Mouse (Mus musculus) CH12.LX (cell line): ENCODE measurements around the gene Fam173a. TPM values are rescaled to one million over a fixed set of nuclear protein-coding genes. Genes with fewer than 3 reads are reported as not detected.

Experiments
- polyA plus RNA-seq: library from polyadenylated mRNA; unstranded; fragments of >175 nt; gene quantifications from 2 replicates; pipeline ENCODE4 v1.2.1, GENCODE M21; 2012; ENCODE audit warnings: low read depth; ENCODE audit not compliant: insufficient read length
- total RNA-seq, 2 experiments: library from RNA; depleted of rRNA; stranded (reverse); fragments of 300-350 nt in 1 of 2; fragments of >200 nt in 1 of 2; gene quantifications; 2 replicates each; pipeline ENCODE4 v1.2.3; 2012 to 2014

Gene Fam173a
- total and polyA plus RNA-seq, 3 experiments, result 25.5 to 68.3 (median 25.5) TPM

Other genes starting within 250 kb of the Fam173a start
Only the 20 nearest of the 28 such genes appear.
- gene Gng13, start 75.7 kb downstream of the Fam173a start, total RNA-seq (2012; rRNA removed), result 2.9 and 3.4 TPM in 2 replicates
- gene Gng13, start 75.7 kb downstream of the Fam173a start, total RNA-seq (2014; rRNA removed), result not detected in 2 replicates
- 1.3 and 1.9 TPM in 2 replicates for gene Gng13, start 75.7 kb downstream of the Fam173a start, polyA plus RNA-seq
- gene Chtf18, start 65.5 kb downstream of the Fam173a start, total RNA-seq (2012; rRNA removed), result 24.8 and 34.5 TPM in 2 replicates
- gene Chtf18, start 65.5 kb downstream of the Fam173a start, total RNA-seq (2014; rRNA removed), result 11.9 and 14.5 TPM in 2 replicates
- gene Chtf18, start 65.5 kb downstream of the Fam173a start, polyA plus RNA-seq, result 38.2 and 49.9 TPM in 2 replicates
- 5.8 and 7.2 TPM in 2 replicates for gene Rpusd1, start 65.2 kb downstream of the Fam173a start, total RNA-seq (2012; rRNA removed)
- 4.4 and 5.6 TPM in 2 replicates for gene Rpusd1, start 65.2 kb downstream of the Fam173a start, total RNA-seq (2014; rRNA removed)
- 11.7 and 13.8 TPM in 2 replicates for gene Rpusd1, start 65.2 kb downstream of the Fam173a start, polyA plus RNA-seq
- not detected in 2 replicates for gene Mslnl, start 56.9 kb downstream of the Fam173a start, total RNA-seq (2012; rRNA removed)
- gene Mslnl, start 56.9 kb downstream of the Fam173a start, total RNA-seq (2014; rRNA removed), result not detected in 2 replicates
- not detected in 2 replicates for gene Mslnl, start 56.9 kb downstream of the Fam173a start, polyA plus RNA-seq
- not detected in 2 replicates for gene Msln, start 38.5 kb downstream of the Fam173a start, total RNA-seq (2012; rRNA removed)
- not detected in 2 replicates for gene Msln, start 38.5 kb downstream of the Fam173a start, total RNA-seq (2014; rRNA removed)
- gene Msln, start 38.5 kb downstream of the Fam173a start, polyA plus RNA-seq, result not detected in 2 replicates
- gene Narfl, start 19.1 kb downstream of the Fam173a start, total RNA-seq (2012; rRNA removed), result 22.0 and 23.4 TPM in 2 replicates
- 16.5 and 17.0 TPM in 2 replicates for gene Narfl, start 19.1 kb downstream of the Fam173a start, total RNA-seq (2014; rRNA removed)
- 12.1 and 13.3 TPM in 2 replicates for gene Narfl, start 19.1 kb downstream of the Fam173a start, polyA plus RNA-seq
- 14.5 and 16.0 TPM in 2 replicates for gene Haghl, start 7.2 kb downstream of the Fam173a start, total RNA-seq (2012; rRNA removed)
- 7.3 and 7.4 TPM in 2 replicates for gene Haghl, start 7.2 kb downstream of the Fam173a start, total RNA-seq (2014; rRNA removed)
- gene Haghl, start 7.2 kb downstream of the Fam173a start, polyA plus RNA-seq, result 7.4 and 7.8 TPM in 2 replicates
- 0.13 and 0.25 TPM in 2 replicates for gene Ccdc78, start 6.3 kb downstream of the Fam173a start, total RNA-seq (2012; rRNA removed)
- gene Ccdc78, start 6.3 kb downstream of the Fam173a start, total RNA-seq (2014; rRNA removed), result 0.13 TPM in 1 of 2 replicates, not detected in the other
- 0.40 and 0.49 TPM in 2 replicates for gene Ccdc78, start 6.3 kb downstream of the Fam173a start, polyA plus RNA-seq
- not detected in 2 replicates for gene AC134908.4, start 2.8 kb upstream of the Fam173a start, total RNA-seq (2012; rRNA removed)
- not detected in 2 replicates for gene AC134908.4, start 2.8 kb upstream of the Fam173a start, total RNA-seq (2014; rRNA removed)
- gene AC134908.4, start 2.8 kb upstream of the Fam173a start, polyA plus RNA-seq, result not detected in 2 replicates
- gene Metrn, start 4.2 kb upstream of the Fam173a start, total RNA-seq (2012; rRNA removed), result 49.8 and 50.1 TPM in 2 replicates
- gene Metrn, start 4.2 kb upstream of the Fam173a start, total RNA-seq (2014; rRNA removed), result 18.1 and 23.7 TPM in 2 replicates
- gene Metrn, start 4.2 kb upstream of the Fam173a start, polyA plus RNA-seq, result 16.9 and 17.7 TPM in 2 replicates
- not detected in 2 replicates for gene Fbxl16, start 16.2 kb upstream of the Fam173a start, total RNA-seq (2012; rRNA removed)
- gene Fbxl16, start 16.2 kb upstream of the Fam173a start, total RNA-seq (2014; rRNA removed), result not detected in 2 replicates
- not detected in 2 replicates for gene Fbxl16, start 16.2 kb upstream of the Fam173a start, polyA plus RNA-seq
- gene Wdr24, start 30.7 kb upstream of the Fam173a start, total RNA-seq (2012; rRNA removed), result 27.2 and 28.6 TPM in 2 replicates
- 17.3 and 20.9 TPM in 2 replicates for gene Wdr24, start 30.7 kb upstream of the Fam173a start, total RNA-seq (2014; rRNA removed)
- 16.9 and 20.4 TPM in 2 replicates for gene Wdr24, start 30.7 kb upstream of the Fam173a start, polyA plus RNA-seq
- gene Jmjd8, start 36.0 kb upstream of the Fam173a start, total RNA-seq (2012; rRNA removed), result 7.7 and 9.3 TPM in 2 replicates
- 4.8 and 6.1 TPM in 2 replicates for gene Jmjd8, start 36.0 kb upstream of the Fam173a start, total RNA-seq (2014; rRNA removed)
- 8.3 and 8.5 TPM in 2 replicates for gene Jmjd8, start 36.0 kb upstream of the Fam173a start, polyA plus RNA-seq
- 98.3 and 107 TPM in 2 replicates for gene Stub1, start 40.5 kb upstream of the Fam173a start, total RNA-seq (2012; rRNA removed)
- gene Stub1, start 40.5 kb upstream of the Fam173a start, total RNA-seq (2014; rRNA removed), result 60.4 and 62.9 TPM in 2 replicates
- 84.8 and 87.1 TPM in 2 replicates for gene Stub1, start 40.5 kb upstream of the Fam173a start, polyA plus RNA-seq
- 1.9 and 2.4 TPM in 2 replicates for gene Rhbdl1, start 44.4 kb upstream of the Fam173a start, total RNA-seq (2012; rRNA removed)
- not detected in 2 replicates for gene Rhbdl1, start 44.4 kb upstream of the Fam173a start, total RNA-seq (2014; rRNA removed)
- 2.8 and 4.6 TPM in 2 replicates for gene Rhbdl1, start 44.4 kb upstream of the Fam173a start, polyA plus RNA-seq
- 3.1 and 3.8 TPM in 2 replicates for gene Gm20683, start 48.9 kb upstream of the Fam173a start, total RNA-seq (2012; rRNA removed)
- gene Gm20683, start 48.9 kb upstream of the Fam173a start, total RNA-seq (2014; rRNA removed), result 0.96 and 1.3 TPM in 2 replicates
- 1.4 and 4.8 TPM in 2 replicates for gene Gm20683, start 48.9 kb upstream of the Fam173a start, polyA plus RNA-seq
- 16.2 and 26.1 TPM in 2 replicates for gene Rhot2, start 52.0 kb upstream of the Fam173a start, total RNA-seq (2012; rRNA removed)
- 17.3 and 19.5 TPM in 2 replicates for gene Rhot2, start 52.0 kb upstream of the Fam173a start, total RNA-seq (2014; rRNA removed)
- gene Rhot2, start 52.0 kb upstream of the Fam173a start, polyA plus RNA-seq, result 33.8 and 51.5 TPM in 2 replicates
- 31.9 and 38.0 TPM in 2 replicates for gene Wdr90, start 68.6 kb upstream of the Fam173a start, total RNA-seq (2012; rRNA removed)
- 16.0 and 17.5 TPM in 2 replicates for gene Wdr90, start 68.6 kb upstream of the Fam173a start, total RNA-seq (2014; rRNA removed)
- gene Wdr90, start 68.6 kb upstream of the Fam173a start, polyA plus RNA-seq, result 19.9 and 23.8 TPM in 2 replicates
- gene Mcrip2, start 75.9 kb upstream of the Fam173a start, total RNA-seq (2012; rRNA removed), result 16.1 and 16.5 TPM in 2 replicates
- 0.82 and 1.4 TPM in 2 replicates for gene Mcrip2, start 75.9 kb upstream of the Fam173a start, total RNA-seq (2014; rRNA removed)
- 1.7 and 2.2 TPM in 2 replicates for gene Mcrip2, start 75.9 kb upstream of the Fam173a start, polyA plus RNA-seq
- gene Mettl26, start 82.2 kb upstream of the Fam173a start, total RNA-seq (2012; rRNA removed), result 43.6 and 52.5 TPM in 2 replicates
- gene Mettl26, start 82.2 kb upstream of the Fam173a start, total RNA-seq (2014; rRNA removed), result 31.9 and 33.0 TPM in 2 replicates
- 29.8 and 32.0 TPM in 2 replicates for gene Mettl26, start 82.2 kb upstream of the Fam173a start, polyA plus RNA-seq